Mouse (Mus musculus) adrenal gland, adult (tissue): Measurements from ENCODE around the gene Fto.
A peak's percentile ranks its signal among the peaks of the same experiment; 100 is the strongest.

ENCODE experiments used
- DNase-seq, 2 experiments: peaks; one replicate each; pipeline ENCODE4 v3.0.0; 2022 to 2023; ENCODE audit warnings: low spot score in 1 of 2; ENCODE audit not compliant: inconsistent age in 2 of 2

The Fto gene

DNA sequence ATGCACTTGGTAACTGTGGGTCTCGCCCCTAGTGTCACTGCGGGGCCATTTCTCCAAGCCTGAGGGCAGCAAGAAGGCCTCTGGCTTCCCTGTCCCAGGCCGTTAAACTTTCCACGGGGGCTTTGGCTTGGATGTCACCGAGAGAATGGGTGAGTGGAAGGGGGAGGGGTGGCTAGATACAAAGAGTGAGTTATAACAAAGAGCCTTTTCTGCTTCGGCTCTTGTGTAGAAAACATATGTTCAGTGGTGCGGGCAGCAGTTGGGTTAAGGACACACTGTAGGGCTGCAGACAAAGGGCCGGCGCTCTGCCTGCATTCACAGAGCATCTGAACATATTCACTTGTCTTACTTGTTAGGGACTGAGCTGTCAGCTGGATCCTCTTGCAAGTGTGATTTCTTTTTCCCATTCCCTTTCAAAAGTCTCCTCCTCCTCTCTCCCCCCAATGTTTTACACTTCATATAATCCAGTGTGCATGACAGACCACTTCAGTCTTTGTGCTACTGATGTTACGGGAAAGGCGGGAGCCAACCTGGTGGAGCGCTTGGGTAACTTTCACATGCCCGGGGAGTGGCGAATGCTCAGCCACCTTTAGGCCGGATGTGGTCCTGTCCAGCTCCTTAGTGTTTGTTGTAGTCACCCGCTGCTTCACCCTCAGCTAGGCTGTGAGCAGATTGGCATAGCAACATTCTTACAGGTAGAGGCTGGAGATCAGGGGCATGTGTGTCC is 201.6 kb downstream of the Fto start:
- DNase-seq = no peak

DNA sequence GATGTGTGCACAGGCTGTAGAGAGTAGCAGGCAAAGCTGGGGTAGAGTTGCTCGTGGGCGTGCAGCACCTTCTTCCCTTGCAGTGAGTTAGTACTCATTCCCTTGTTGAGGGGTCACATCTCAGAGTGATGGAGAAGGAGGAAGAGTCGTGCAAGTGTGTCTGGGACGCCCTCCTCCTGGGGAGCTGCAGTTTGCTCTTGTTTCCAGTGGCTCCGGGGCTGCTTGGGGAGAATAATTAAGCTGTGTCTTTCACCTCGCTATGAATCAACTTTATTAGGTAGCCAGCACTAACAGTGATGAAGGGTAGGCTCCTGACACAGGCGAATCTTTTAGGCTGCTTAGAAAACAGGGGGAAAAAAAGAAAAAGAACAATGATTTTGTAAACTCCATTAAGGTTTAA is 203.1 kb downstream of the Fto start:
- DNase-seq = no peak

DNA sequence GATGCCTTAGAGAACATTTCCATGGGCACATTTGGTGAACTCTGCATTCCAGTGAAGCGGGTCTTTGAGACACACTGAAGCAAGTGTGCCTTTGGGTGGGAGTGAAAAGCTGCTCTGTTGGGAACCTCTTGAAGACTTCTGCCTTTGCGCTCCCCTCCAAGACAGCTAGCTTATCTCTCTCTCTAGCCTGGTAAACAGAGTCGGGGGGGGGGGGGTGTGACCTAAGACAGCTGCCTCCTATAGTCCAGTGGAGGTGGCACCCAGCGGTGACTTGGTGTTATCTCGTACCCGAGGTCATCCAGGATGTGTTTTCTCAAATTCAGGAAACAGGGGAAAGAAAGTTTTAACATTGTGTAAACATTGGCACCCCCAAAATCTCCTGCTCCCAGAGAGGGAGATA is 204.8 kb downstream of the Fto start:
- no peak for DNase-seq

DNA sequence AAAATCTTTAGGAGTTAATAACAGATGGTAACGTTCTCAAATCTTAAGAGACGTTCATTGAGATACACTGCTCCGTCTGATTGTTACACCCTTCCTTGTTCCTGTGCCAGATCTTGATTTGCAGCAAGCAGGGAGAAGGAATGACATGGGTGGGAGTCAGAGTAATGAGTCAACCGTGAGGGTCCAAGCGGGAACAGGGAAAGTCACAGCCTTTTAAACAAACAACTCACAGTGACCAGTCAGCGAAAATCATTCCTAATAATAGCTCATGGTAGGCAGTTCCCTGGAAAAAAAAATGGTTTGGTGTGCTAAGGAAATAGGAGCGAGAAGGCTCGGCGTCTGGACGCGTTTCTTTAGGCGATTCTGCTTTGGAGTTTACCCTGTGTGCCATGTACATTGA is 208.9 kb downstream of the Fto start:
- no peak for DNase-seq

DNA sequence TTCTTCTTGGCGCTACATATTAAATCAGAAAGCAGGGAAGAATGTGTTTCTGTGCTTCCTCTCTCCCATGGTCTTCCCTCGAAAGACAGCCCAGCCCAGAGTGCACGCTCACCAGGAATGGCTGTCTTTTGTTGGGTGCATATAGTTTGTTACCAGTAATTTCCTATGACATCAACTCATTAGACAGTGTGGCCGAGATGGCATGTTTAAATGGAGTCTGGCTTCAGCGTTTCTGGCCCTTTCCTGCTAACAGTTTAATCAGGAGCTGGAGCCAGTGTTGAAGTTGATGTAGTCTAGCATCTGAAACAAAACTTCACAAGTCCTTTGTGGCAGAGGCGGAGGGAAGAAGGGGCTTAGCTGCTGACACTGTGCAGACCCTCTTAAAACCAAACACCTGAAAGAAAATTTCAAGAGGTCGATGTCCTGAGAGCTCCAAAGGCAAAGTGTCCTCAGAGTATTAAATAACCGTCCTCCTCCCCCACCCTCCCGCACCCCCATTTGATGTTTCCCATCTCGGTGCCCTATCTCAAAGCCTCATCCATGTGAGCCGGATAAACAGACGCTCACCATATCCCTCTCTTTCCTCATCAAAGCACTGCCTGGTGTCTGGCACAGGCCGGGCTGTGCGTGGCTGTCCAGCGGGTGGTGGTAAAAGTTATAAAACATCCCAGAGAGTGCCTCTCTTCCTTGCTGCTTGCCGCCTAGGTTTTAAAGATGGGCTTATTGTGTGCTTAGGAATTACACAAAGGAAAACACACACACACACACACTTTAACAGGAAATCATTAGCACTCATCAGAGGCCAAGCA is 210.9 kb downstream of the Fto start:
- DNase-seq = no peak

DNA sequence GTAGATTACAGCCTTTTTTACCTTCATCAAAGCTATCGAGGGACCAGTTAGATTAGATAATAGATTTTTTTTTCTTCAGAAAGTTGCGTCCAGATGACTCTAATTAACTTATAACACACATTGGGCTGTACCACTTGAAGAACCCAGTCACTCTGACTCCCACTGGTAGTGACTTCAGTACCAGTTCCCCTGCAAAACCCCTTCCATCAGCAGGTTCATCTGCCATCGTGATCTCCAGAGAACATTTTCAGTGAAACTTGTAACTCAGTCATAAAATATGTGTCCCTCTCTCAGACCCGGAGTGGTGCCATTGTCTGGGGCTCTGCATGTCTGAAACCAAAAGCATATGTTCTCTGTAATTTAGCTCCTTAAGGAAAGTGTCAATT is 211.5 kb downstream of the Fto start:
- DNase-seq = no peak

DNA sequence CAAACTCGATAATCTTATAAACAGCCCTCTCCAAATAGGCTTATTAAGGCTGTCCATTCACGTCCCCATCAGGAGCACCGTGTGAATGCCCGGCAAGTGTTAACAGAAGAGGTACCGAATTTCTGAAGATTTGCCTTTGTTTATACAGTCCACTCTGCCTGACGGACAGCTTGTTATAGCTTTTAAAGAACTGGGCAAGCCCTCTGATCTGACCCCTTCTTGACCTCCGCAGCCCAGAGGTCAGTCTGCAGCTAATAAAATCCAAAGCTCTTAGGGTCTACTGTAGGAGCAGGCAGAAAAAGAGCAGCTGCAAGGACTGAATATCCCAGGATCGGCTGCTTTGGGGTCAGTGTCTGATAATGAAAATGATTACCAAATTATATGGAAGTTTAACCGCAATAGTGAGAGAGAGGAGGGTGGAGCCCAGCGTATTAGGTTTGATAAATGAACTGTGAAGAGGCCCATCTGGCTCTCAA is 212.1 kb downstream of the Fto start:
- DNase-seq = no peak

DNA sequence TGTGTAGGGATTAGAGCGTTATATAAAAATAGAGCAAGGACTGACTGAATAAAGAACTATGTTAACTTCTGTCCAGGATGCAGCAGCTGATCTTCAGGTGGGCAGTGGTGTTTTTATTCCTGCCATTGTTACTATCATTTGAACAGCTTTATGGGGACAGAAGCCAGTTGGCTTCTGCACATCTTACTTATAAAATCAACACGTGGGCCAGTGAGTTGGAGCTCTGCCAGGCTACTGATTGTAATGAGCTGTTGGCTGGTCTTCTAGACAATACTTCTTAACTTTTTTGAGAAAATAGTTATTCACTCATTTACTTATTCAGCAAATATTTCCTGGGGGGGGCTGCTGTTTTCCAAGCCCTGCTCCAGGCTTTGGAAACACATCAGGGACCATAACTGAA is 215.6 kb downstream of the Fto start:
- peak in 1 of 2 experiments; percentile 44 for DNase-seq

DNA sequence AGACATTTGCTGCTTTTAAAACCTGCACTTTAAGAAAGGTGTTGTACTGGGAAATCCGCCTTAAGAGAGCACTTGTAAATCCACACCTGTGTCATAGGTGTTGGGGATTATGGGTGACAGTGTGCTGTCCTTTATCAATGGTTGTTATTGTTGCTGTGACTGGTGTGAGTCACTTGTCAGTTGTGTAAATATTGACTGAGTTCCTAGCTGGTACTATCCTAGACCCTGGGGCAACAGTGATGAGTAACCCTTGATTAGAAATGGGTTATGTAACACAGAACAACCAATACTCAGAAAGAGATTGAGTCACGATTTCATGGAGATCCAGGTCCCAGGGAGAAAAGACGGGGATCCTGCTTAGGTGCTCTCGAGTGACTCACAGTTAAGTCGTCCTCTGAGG is 216.4 kb downstream of the Fto start:
- DNase-seq = peak; percentile 42 to 84

DNA sequence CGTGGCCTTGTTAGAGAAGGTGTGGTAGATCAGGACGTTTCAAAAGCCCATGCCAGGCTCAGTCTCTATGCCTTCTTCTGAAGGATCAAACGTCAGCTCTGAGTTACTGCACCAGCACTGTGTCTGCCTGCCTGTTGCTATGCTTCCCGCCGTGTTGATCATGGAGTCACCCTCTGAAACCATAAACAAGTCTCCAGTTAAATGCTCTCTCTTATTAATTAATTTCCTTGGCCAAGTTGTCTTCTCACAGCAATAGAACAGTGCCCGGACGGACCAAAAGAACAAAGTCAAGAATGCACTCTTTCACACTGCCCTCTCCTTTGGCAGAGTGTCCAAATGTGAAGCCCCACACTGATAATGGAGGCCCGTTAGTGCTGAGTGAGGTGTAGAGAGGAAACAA is 217.3 kb downstream of the Fto start:
- no peak for DNase-seq

DNA sequence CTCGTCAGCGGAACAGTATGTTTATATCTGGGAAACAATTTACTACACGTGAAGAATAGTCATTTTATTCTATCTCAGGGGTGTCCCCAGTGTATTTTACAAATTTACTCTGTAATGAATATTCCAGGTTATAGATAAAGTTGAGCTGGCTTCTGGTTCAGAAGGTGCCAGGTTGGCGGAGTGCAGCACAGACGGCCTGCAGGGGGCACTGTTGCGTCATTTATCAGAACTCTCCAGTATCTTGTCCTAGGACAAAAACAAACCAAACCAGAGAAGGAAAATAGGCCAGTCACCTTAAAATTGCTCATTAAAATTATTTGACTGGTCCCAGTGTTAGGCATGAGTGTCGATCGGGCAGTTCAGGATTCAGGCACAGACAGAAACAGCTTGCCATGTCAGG is 218.6 kb downstream of the Fto start:
- peak; percentile 67 to 93 for DNase-seq

DNA sequence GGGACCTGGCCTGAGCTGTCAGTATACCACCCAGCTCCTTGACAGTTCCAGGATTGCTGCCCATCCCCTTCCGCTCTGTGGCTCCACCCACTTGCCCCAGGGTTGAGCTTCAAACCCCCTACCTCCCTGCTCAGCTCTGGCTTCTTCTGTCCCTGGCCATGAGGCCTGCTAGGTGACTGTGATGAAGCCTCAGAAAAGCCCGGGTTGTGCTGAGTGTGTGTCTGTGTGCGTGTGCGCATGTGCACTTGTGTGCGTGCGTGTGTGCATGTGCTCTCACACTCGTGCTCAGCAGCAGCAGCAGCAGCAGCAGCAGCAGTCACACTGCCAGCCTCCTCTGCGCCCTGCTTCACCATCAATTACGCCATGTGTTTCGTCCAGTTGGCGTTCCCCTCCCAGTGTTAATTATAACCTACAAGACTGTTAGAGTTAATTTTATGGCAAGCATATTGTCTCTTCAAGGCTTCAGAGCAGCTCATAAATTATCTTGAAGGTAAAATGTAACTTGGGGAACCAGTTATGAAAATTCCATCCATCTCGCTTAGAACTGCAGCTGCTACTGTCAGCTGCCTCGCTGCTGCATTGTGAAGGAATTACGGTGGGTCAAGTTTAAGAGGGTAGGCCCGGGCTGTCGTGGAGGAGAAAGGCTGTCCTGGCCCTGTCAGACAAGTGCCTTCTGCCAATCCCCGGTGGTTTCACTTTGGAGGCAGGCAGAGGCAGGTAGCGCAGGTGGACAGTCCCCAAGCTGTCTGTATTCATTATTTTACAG is 219.5 kb downstream of the Fto start:
- DNase-seq = no peak

DNA sequence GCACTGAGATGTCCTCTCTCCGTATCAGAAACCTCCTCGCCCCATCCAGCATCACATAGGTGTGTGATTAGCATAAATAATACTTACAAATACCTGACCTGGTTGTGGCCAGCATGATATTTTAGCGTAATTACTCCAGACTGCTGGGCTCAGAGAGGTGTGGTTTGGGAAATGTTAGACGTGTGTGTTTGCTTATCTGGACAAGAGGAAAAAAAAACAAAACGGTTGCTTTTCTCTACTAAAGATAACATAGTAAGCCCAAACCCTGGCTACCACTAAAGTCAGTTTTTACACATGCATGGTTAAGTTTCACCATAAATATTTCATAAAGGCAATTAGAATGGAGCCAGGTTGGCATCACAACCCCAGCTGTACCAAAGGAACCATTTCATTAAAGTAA is 221.4 kb downstream of the Fto start:
- DNase-seq = no peak

DNA sequence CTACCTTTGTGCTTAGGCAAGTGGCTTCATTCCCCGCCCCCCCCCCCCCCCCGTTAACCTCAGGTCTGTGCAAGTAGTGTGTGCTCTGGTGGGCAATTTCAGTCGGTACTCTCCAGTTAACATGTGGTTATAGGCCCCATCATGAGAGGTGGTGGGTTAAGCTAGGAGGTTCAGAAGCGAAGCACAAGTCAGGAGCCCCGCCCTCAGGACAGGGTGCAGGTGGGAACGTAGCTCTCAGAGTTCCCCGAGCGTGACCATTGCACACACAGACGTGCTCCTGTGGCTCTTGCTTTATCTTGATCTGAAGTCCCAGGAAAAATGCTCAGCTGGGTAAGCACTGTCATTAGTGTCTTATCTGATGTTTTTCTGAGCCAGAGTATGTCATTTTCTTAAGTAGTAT is 224.8 kb downstream of the Fto start:
- no peak for DNase-seq

DNA sequence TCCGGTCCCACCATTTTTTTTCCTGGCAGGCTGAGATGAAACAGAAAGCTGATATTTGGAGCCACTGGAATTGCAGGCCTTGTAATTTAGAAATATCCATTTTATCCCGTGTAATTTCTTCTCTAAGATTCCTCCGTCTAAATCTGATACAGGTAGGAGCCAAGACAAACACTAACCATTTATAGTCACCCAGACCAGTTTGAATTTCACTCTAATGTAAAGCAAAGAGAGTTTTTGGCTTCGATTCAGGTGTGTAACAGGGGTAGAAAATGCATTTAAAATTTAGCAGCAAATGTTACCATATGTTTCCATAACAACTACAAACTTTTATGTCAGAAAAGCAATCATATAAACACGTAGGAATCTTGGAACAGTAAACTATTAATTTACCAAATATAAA is 225.6 kb downstream of the Fto start:
- no peak for DNase-seq

DNA sequence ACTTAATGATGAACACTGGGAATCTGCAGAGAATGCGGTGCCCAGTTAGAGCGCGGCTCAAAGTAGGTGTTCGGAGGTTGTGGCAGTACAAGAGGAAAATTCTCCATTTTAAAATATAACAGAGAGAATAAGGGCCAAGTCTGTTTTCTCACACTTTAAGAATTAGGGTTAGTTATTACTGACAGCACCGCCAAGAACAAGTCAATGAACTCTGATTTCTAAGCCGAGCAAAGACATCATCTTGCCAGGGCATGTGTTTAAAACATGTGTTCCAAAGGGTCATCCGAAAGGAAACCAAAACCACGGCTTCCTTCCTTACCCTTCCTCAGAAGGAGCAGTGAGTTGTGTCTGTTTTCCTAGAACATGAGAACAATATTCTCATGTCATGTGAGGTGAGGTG is 226.3 kb downstream of the Fto start:
- no peak for DNase-seq

DNA sequence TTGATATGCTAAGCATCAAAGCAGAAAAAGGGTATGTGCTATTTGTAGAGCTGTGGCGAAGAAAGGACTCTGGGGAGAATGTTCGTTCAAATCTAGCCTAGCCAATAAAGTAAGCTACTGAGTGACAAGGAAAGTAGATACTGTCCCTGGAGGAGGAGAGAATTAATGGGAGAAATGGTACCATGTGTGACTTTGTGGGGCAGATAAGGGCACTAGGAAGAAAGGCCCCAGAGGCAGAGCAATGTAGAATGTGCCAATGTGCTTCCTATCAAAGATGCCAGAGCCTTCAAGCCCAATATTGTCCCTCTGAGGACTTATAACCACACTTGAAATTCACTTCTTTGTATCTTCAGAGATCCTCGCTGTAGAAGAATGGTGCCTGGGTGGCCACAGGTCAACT is 227.9 kb downstream of the Fto start:
- DNase-seq = no peak

DNA sequence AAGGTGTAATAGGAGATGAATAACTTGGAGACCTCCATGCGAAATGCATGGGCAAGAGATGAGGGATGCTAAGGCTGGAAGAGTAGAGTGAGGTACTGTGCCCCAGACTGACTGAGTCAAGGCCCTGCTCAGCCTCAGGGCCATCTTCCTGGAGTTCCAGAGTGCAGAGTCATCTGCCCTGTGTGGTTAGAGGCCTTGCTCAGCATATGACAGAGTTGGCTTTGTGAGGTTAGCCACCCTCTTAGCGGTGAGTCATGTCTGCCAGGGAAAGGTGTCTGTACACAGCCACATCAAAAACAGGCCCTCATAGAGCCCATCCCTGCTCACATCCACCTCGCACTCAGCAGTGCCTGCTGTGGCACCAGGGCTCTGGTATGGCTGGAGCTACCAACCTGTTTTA is 232.2 kb downstream of the Fto start:
- peak; percentile 67 to 82 for DNase-seq

DNA sequence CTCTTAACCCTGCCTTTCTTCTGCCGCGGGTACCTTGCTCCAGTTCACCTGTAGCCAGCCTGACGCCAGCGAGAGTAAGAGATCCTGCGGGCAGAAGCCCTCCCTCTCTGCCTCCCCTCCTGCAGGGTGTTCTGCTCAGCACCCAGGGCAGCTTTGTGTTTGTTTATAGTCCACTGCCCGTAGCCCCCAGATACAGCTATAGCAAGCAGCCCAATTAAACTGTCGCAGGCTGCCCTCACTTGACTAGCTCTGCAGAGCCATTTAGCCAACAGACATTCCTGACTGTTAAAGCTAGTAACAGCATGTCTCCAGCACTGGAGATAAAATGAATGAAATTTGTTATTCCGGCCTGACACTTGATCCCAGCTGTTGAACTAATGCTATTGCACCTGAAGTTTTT is 233.3 kb downstream of the Fto start:
- DNase-seq = no peak

DNA sequence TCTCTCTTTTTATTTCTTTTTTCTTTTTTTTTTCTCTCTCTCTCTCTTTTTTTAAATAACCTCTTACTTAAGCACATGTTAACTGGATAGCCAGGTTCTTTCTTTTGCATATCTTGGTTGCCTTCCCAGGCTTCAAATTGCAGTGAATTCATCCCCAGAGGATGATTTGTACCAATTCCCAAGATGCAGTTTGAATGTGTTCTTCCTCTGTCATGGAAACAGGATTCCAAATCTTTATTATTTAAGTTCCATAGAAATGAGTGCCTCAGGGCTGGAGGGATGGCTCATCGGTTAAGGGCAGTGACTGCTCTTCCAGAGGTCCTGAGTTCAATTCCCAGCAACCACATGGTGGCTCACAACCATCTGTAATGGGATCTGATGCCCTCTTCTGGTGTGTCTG is 236.8 kb downstream of the Fto start:
- DNase-seq = no peak

DNA sequence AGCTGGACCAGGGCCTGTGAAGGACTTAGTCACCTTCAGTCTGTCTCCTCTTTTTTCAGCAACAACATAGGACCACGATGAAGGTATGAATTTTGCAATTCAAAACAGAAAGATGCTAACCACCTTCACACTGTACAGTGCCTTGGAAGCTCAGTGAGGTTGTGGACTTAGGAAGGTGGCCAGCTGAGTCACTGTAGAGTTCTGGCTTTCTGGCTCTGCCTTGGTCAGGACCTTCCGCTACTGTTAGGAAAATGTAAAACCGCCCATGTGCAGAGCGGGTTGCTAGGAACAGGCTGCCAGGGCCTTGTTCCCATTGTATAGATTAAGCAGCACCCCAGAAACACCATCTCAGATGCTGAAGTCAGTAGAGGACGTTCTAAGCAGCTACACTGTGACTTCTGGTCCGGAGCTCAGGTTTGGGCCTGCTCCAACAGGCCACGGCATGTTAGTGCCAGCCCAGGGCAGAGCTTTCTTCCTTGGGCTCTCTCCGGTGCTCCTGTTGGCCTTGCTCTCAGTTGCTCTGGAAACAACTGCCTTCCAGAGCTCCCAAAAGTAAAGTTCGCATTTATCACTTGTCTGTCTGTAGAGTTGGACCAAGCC is 237.9 kb downstream of the Fto start:
- peak in 1 of 2 experiments; percentile 61 for DNase-seq
